Mouse (Mus musculus) liver, embryonic 15.5 days (tissue): ENCODE measurements at regions not wholly inside any gene's neighbourhood (a gene's known extent, or its start where the extent isn't known, plus 50 kb on each side); places are given as distances from the start of the nearest gene placed in this dataset.
A peak's percentile ranks its signal among the peaks of the same experiment; 100 is the strongest.

Experiments used
- ATAC-seq: fragments of 200-750 bp; cut with Nextera tagmentation; 2 replicates; pipeline ENCODE4 v1.8.0; 2017; ENCODE audit warnings: moderate number of reproducible peaks, mild to moderate bottlenecking, moderate library complexity; ENCODE audit not compliant: insufficient read depth
- H3K27ac ChIP-seq: fragments of 300-500 bp; sonication (generic); replicated peaks from 2 replicates; pipeline ENCODE4 v1.5.1; 2015; ENCODE audit warnings: mild to moderate bottlenecking, inconsistent platforms
- H3K27me3 ChIP-seq: fragments of 300-500 bp; sonication (generic); 2 replicates; pipeline ENCODE4 v1.6.1; 2015; ENCODE audit warnings: mild to moderate bottlenecking, inconsistent platforms
- H3K36me3 ChIP-seq: fragments of 300-500 bp; sonication (generic); replicated peaks from 2 replicates; pipeline ENCODE4 v1.6.1; 2015; ENCODE audit warnings: moderate library complexity, mild to moderate bottlenecking, inconsistent platforms
- H3K4me1 ChIP-seq: fragments of 300-500 bp; sonication (generic); replicated peaks from 2 replicates; pipeline ENCODE4 v1.6.1; 2015; ENCODE audit warnings: inconsistent platforms
- H3K4me2 ChIP-seq: fragments of 300-500 bp; sonication (generic); 2 replicates; pipeline ENCODE4 v1.6.1; 2015; ENCODE audit warnings: moderate library complexity, mild to moderate bottlenecking, inconsistent platforms
- H3K4me3 ChIP-seq: fragments of 300-500 bp; sonication (generic); replicated peaks from 2 replicates; pipeline ENCODE4 v1.5.1; 2015; ENCODE audit warnings: mild to moderate bottlenecking, inconsistent platforms
- H3K9ac ChIP-seq: fragments of 300-500 bp; sonication (generic); 2 replicates; pipeline ENCODE4 v1.6.1; 2015; ENCODE audit warnings: moderate library complexity, mild to moderate bottlenecking, inconsistent platforms
- H3K9me3 ChIP-seq: fragments of 300-500 bp; sonication (generic); replicated peaks from 2 replicates; pipeline ENCODE4 v1.6.1; 2016; ENCODE audit warnings: inconsistent platforms
- whole genome bisulfite sequencing: fragments of 180-500 bp; shearing (Covaris S2); methylation state at CpG from one replicate; pipeline ENCODE4 v1.1.7; 2015; ENCODE audit warnings: mixed read lengths; ENCODE audit not compliant: insufficient replicate concordance; 5-methylcytosine and 5-hydroxymethylcytosine counted together

- no peak for ATAC-seq
- Histone ChIP-seq H3K36me3 (no peaks in the 10 kb centered on the region), H3K9me3 (no peaks in the 10 kb centered on the region)
These were observed 276.2 kb upstream of the Dio3 start for GRCm38 (mm10) chr12:110002717-110003116.

DNA sequence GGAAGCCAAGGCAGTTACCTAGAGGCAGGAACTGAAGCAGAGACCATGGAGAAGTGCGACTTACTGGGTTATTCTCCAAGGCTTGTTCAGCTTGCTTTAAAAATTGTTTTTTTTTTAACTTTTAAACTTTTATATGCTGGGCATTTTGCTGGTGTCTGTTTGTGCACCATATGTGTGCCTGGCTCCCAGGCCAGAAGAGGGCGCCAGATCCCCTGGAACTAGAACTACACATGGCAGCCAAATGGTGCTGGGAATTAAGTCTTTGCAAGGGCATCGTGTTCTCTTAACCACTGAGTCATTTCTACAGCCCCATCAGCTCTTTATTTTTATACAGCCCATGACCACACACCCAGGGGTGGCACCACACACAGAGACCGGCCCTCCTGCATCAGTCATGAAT is 269.7 kb upstream of the Dio3 start:
- ATAC-seq: no peak
- H3K9me3 ChIP-seq: no peaks in the 10 kb centered on the region
- 39% methylated on average over 4 of the region's 4 CpGs for WGBS
- H3K4me2 ChIP-seq: no peak overlapping the region
- no peaks in the 10 kb centered on the region for H3K4me1 ChIP-seq
- no peak overlapping the region for H3K27ac ChIP-seq
- H3K4me3 ChIP-seq: no peak overlapping the region
- no peaks in the 10 kb centered on the region for H3K27me3 ChIP-seq
- H3K36me3 ChIP-seq: no peaks in the 10 kb centered on the region
- no peak overlapping the region for H3K9ac ChIP-seq

More at GRCm38 (mm10) chr12:110002717-110003116, 276.2 kb upstream of the Dio3 start:
- Histone ChIP-seq H3K27ac (no peak overlapping the region), H3K4me2 (no peak overlapping the region), H3K4me3 (no peak overlapping the region), H3K27me3 (no peaks in the 10 kb centered on the region), H3K4me1 (no peaks in the 10 kb centered on the region), H3K9ac (no peak overlapping the region)
- WGBS: 76% methylated on average over 2 of the region's 2 CpGs

GRCm38 (mm10) chr12:110020541-110021470 is 258.1 kb upstream of the Dio3 start:
- H3K27me3 ChIP-seq: no peaks in the 10 kb centered on the region
- H3K4me3 ChIP-seq: no peak overlapping the region
- H3K9ac ChIP-seq: no peak overlapping the region
- H3K27ac ChIP-seq: peak overlapping the region; percentile 57
- ATAC-seq: no peak
- peak overlapping the region; percentile 29 for H3K4me2 ChIP-seq
- no peaks in the 10 kb centered on the region for H3K4me1 ChIP-seq
- no peaks in the 10 kb centered on the region for H3K36me3 ChIP-seq
- WGBS: 54% methylated on average over 19 of the region's 19 CpGs
- no peaks in the 10 kb centered on the region for H3K9me3 ChIP-seq

DNA sequence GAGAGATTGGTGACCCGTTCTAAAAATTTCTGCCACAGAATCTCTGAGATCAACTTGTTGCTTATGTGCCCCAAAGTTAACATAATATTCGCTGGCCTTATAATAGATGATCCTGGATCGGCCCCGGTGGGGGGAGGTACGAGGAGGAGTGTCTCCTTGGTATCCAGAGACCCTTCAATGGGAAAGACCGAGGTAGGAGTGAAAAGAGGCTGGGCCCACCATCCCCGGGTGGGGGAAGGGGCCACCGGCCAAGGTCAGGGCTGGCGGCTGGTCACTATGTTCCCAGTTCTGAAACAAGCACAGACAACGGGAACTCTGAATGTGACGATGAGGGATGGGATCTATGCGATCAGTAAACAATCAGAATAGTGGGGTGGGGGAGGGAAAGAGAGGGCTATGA is 257.2 kb upstream of the Dio3 start:
- Histone ChIP-seq H3K27ac (no peak overlapping the region; the same call in 1 of the 2 replicates), H3K36me3 (no peaks in the 10 kb centered on the region), H3K27me3 (no peaks in the 10 kb centered on the region), H3K9me3 (no peaks in the 10 kb centered on the region), H3K4me2 (peak overlapping the region; percentile 32; the same call in 1 of the 2 replicates), H3K4me1 (0 out of 2 replicates have a peak, but pooled peaks cover 2% of the 10 kb centered on the region), H3K9ac (no peak overlapping the region), H3K4me3 (0 out of 2 replicates have a peak overlapping the region, but pooled peaks have one; percentile 12)
- WGBS: 63% methylated on average over 12 of the region's 12 CpGs
- ATAC-seq: no peak

DNA sequence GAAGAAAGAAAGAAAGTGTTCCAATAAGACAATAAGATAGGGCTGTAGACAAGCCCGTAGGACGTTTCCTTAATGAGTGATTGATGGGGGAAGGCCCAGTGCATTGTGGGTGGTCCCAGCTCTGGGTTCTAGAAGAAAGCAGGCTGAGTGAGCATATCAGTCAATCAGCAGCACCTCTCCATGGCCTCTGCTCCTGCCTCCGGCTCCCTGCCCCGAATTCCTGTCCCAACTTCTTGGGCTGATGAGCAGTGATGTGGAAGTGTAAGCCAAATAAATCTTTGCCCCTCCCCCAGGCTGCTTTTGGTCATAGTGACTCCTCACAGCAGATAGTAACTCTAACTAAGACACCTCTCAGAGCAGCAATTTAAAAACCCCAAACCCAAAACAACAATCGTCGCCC is 256.2 kb upstream of the Dio3 start:
- H3K9ac ChIP-seq: no peak overlapping the region
- H3K36me3 ChIP-seq: no peaks in the 10 kb centered on the region
- peak overlapping the region; percentile 65; the same call in 1 of the 2 replicates for H3K27ac ChIP-seq
- H3K4me1 ChIP-seq: 0 out of 2 replicates have a peak, but pooled peaks cover 3% of the 10 kb centered on the region
- no peaks in the 10 kb centered on the region for H3K27me3 ChIP-seq
- H3K9me3 ChIP-seq: no peaks in the 10 kb centered on the region
- peak overlapping the region; percentile 21 for H3K4me3 ChIP-seq
- WGBS: 53% methylated on average over 6 of the region's 6 CpGs
- H3K4me2 ChIP-seq: peak overlapping the region; percentile 42
- no peak for ATAC-seq

DNA sequence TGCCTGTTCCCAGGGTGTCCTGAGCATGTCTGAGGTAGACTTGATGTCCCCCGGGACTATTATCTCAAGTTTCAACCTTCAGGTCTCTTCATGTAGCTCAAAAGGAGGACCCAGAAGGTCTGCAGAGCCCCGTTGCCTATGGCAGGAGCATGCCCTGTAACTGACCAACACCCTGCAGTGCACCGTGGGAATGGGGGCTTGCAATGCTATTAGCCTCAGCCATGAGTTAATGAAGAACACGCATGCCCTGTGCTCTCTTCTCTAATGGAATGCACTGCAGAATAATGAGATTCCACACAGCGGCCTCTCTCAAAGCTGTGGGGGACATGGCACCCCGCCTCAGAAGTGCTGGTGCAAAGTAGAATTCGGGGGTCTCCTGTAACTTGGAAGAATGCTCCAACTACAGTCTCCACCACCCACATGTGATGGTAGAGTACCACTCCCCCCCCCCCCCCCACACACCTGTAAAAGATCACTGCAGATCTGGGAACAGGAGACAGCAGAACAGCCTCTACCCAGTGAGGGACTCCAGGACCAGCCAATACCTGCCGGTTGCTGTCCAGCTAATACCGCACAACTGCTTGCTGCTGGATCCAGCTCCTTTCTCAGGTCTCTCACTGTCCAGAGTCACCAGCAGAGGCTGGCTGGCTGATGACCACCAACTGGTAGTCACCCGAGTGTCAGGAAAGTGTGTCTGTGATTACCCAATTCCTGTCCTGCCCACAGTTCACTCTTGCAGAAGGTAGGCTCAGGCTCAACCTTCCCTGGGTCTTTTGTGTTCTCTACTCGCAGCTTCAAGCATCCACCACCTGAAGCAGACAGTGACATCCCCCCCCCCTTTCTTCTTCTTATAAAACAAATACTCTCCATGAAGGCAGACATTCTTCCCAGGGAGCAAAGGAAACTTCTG is 255.4 kb upstream of the Dio3 start:
- Histone ChIP-seq H3K9me3 (no peaks in the 10 kb centered on the region), H3K9ac (no peak overlapping the region), H3K4me1 (0 out of 2 replicates have a peak, but pooled peaks cover 3% of the 10 kb centered on the region), H3K4me3 (peak overlapping the region; percentile 21), H3K27ac (peak overlapping the region; percentile 65), H3K4me2 (peak overlapping the region; percentile 42), H3K27me3 (no peaks in the 10 kb centered on the region), H3K36me3 (no peaks in the 10 kb centered on the region)
- WGBS: 61% methylated on average over 11 of the region's 11 CpGs
- peak; percentile 31 for ATAC-seq

DNA sequence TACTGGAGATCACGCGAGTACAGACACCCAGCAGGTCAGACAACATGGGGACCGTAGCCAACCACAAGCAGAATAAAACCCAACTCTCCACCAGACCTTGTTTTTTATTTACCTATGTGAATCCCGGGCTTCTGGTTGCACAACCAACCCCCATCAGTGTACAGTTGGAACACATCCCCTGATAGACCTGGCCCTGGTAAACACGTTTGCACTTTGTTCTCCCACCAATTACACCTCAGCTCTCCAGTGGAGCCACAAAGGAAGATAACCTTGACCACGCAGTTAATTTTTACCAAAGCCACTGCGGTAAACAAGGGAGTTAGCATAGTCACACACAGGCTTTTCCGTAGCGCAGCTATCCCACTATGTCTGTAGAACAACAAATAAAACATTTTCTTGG is 254.6 kb upstream of the Dio3 start:
- Histone ChIP-seq H3K4me1 (0 out of 2 replicates have a peak, but pooled peaks cover 6% of the 10 kb centered on the region), H3K4me2 (no peak overlapping the region), H3K27me3 (no peaks in the 10 kb centered on the region), H3K27ac (peak overlapping the region; percentile 78), H3K9me3 (no peaks in the 10 kb centered on the region), H3K4me3 (peak overlapping the region; percentile 10; the same call in 1 of the 2 replicates), H3K36me3 (no peaks in the 10 kb centered on the region), H3K9ac (no peak overlapping the region)
- peak; percentile 77 for ATAC-seq
- 63% methylated on average over 9 of the region's 9 CpGs for WGBS

GRCm38 (mm10) chr12:110025171-110025570 is 253.7 kb upstream of the Dio3 start:
- 59% methylated on average over 7 of the region's 7 CpGs for WGBS
- H3K36me3 ChIP-seq: no peaks in the 10 kb centered on the region
- 0 out of 2 replicates have a peak, but pooled peaks cover 6% of the 10 kb centered on the region for H3K4me1 ChIP-seq
- H3K27ac ChIP-seq: peak overlapping the region; percentile 78
- no peak for ATAC-seq
- H3K9ac ChIP-seq: no peak overlapping the region
- H3K27me3 ChIP-seq: no peaks in the 10 kb centered on the region
- no peaks in the 10 kb centered on the region for H3K9me3 ChIP-seq
- peak overlapping the region; percentile 10; the same call in 1 of the 2 replicates for H3K4me3 ChIP-seq
- H3K4me2 ChIP-seq: peak overlapping the region; percentile 41

DNA sequence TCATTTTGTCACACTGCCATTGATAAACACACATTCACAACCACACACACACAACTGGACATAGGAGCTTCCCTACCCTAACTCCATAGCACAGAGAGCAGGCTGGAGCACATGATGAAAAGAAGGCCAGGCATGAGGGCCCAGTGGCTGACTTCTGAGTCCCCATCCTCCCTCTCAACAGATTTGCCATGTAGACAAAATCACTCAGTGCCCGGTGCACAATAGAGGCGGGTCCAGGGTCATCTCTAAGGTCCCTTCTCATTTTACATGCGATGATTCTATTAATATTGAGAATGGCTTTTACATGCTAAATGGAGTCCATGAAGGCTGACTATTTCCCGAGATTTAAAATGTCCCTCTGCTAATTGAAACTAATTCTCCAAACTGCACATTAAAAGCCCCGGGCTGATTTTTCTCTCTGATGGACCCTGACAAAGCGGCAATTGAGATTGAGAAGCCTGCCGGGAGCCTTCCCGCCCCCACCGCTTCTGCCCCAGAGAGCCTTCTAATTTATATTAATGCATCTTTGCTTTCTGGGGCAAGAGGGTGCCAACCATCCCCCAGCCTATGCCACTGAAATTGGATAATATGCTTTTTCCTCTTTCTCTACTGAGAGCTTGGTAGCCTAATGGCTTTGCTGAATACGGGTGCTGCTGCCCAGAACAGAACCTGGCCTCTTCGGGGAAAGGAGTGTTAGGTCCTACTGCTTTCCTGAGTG is 252.7 kb upstream of the Dio3 start:
- WGBS: 68% methylated on average over 11 of the region's 11 CpGs
- ATAC-seq: no peak
- no peak overlapping the region for H3K9ac ChIP-seq
- no peaks in the 10 kb centered on the region for H3K27me3 ChIP-seq
- H3K9me3 ChIP-seq: no peaks in the 10 kb centered on the region
- 0 out of 2 replicates have a peak, but pooled peaks cover 6% of the 10 kb centered on the region for H3K4me1 ChIP-seq
- no peak overlapping the region for H3K4me2 ChIP-seq
- no peak overlapping the region for H3K4me3 ChIP-seq
- no peaks in the 10 kb centered on the region for H3K36me3 ChIP-seq
- no peak overlapping the region for H3K27ac ChIP-seq

- Histone ChIP-seq H3K4me1 (0 out of 2 replicates have a peak, but pooled peaks cover 6% of the 10 kb centered on the region), H3K27me3 (no peaks in the 10 kb centered on the region), H3K9me3 (no peaks in the 10 kb centered on the region), H3K4me3 (no peak overlapping the region), H3K9ac (no peak overlapping the region), H3K36me3 (no peaks in the 10 kb centered on the region), H3K27ac (no peak overlapping the region), H3K4me2 (no peak overlapping the region)
- ATAC-seq: no peak
- WGBS: 49% methylated on average over 6 of the region's 6 CpGs
These were observed 251.5 kb upstream of the Dio3 start for GRCm38 (mm10) chr12:110027345-110027744.
